Mouse (Mus musculus): ENCODE measurements around the gene Sgip1. TPM values are rescaled to one million over a fixed set of nuclear protein-coding genes. Genes with fewer than 3 reads are reported as not detected.

Sgip1 gene
- polyA plus RNA-seq, 1 experiment: 8.6 TPM

DNA sequence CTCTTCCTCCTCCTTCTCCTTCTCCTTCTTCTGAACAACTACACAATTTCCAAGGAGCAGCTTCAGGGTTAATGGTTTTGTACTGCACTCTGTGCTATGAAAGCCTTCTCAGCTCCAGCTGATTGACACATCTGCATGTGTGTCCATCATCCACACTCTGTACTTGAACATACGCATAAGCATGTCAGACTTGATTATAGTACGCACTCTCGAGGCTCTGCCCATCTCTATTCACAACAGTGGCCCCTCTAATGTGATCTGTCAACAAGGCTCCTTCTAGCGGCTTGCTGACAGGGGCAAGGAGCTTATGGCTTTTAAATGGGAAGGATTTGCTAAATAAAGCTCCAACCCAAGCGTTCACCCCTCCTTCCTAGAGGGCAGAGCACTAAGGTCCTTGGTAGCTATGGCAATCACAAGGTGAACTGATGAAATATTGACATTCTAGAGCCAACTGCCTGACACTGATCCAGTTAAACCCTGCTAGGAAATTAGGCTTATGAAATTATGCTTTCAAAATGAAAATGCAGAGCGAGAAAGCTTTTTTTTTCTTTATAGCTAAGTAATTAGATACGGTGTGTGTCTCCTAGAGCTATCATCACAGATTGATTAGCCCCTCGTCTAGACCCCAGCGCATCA lies 7.0 kb upstream of the Sgip1 start:
- TF ChIP-seq CTCF (IDR thresholded peaks at IDR 0.05; ENCODE audit: insufficient read depth, low read length) (no peak), POLR2A (IDR thresholded peaks at IDR 0.05; ENCODE audit: borderline replicate concordance, extremely low read depth, low read depth, low read length) (no peak)
- 71% methylated on average over 9 of the region's 9 CpGs for WGBS
- H3K4me1 ChIP-seq (ENCODE audit: control insufficient read depth, insufficient read depth, low read length): no peaks in the 10 kb centered on the region
- no peak for DNase-seq
- no peak overlapping the region for H3K4me3 ChIP-seq (replicated peaks; ENCODE audit: extremely low read depth, low read depth, low read length)

DNA sequence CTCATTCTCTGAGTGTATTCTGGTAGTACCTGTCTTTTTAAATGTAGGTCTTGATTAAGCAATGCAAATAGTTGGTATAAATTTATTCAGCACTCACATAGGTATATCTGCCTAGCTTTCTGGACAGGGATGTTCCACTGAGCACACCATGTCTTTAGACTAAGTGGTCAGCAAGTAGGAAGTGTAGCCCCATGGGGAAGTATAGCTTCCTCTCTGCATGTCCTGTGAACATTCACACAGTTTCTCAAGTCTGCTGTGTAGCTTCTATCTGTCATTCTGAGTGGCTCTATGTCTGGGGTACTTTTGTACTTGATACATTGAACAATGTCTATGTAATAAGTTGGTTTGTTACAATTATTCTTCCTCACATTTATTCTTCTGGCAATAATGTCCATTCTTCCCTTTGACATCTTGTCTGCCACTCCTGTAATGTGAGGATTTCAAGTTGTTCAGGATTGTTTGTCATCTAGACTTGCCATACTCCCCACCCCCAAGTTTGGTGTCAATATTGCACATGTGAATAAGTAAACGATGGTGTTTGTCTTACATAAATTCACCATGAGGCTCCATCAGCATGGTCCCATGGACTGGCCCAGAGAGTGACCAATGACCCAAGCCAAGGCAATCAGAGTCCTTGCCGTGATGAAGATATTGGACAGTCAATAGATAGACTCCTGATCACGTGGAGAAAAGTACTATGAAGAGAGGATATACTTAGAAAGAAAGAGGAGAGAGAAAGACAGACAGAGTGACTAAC lies 12.4 kb downstream of the Sgip1 start:
- Histone ChIP-seq H3K4me1 (ENCODE audit: control insufficient read depth, insufficient read depth, low read length) (no peaks in the 10 kb centered on the region), H3K4me3 (replicated peaks; ENCODE audit: extremely low read depth, low read depth, low read length) (no peak overlapping the region)
- no peak for DNase-seq
- WGBS: 56% methylated on average over 3 of the region's 3 CpGs
- TF ChIP-seq CTCF (IDR thresholded peaks at IDR 0.05; ENCODE audit: insufficient read depth, low read length) (no peak), POLR2A (IDR thresholded peaks at IDR 0.05; ENCODE audit: borderline replicate concordance, extremely low read depth, low read depth, low read length) (no peak)

DNA sequence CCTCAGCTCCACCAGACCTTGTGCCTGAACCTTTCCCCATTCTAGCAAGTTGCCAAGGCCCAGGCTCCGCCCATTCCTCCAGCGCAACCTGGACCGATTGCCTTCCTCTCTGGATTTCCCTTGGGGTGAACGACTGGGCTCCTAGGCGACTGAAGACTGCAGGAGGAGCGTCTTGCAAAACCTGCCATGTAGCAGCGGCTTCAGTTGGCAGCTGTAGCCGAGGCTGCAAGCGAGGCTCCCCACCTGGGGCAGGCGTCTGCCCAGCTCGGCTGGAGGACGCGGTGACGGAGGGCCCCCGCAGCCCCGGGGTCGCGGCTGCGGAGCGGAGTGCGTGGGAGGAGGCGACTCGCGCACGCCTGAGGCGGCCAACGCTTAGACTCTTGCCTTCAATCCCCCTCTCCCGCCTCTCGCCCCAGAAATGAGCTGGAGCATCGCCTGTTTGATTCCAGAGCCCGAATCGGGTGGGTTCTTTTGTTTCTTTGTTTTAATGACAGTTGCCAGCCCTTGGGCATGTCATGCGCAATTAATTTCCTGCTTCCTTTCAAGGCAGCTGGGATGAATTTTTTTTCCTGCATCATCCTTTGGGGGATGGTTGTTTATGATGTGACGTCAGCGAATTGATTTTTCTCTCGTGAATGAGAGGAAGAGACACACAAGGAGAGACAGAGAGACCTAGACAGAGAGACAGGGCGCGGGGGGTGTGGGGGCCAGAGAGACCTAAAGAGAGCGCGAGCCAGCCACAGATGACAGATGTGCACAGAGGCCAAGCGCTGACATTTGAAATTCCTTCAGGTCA lies 18.2 kb downstream of the Sgip1 start:
- 1% methylated on average over 41 of the region's 41 CpGs for WGBS
- peak overlapping the region; percentile 65 for H3K4me3 ChIP-seq (replicated peaks; ENCODE audit: extremely low read depth, low read depth, low read length)
- DNase-seq: peak; percentile 36
- H3K4me1 ChIP-seq (ENCODE audit: control insufficient read depth, insufficient read depth, low read length): peaks cover 3% of the 10 kb centered on the region
- TF ChIP-seq POLR2A (IDR thresholded peaks at IDR 0.05; ENCODE audit: borderline replicate concordance, extremely low read depth, low read depth, low read length): no peak
- no peak for TF ChIP-seq CTCF (IDR thresholded peaks at IDR 0.05; ENCODE audit: insufficient read depth, low read length)

DNA sequence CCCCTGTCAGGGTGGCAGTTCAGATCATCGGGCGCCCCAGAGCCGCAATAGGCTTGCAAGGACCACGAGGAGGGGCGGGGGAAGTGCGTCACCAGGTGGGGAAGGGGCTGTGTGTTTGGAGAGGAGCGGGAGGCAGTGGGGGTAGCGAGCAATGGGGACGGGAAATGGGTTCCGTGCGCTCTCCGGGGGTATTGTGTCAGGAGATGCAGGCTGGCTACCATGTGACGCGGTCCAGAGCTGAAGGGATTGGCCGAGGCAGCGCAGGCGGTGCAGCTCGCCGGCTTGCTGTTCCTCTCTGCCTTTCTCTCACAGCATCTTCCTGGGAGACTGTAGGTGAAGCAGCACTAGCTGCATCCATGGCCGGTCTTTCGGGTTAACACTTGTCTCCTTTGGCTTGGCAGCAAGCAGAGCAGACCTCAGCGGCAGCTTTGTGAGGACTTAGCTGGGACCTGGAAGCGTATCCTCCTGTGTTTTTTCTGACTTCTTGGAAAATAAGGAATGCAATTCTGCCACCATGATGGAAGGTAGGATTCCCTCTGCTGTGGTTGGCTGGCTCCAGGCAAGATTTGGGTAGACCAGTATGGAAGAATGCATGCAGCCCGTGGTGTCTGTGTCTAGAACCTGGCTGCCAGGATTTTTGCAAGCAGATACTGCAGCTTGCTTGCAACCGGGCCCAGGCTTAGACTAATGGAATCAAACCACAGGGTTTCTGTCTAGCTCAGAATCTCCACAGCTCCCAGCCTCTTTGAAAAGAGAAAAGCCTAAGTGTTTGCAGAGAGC lies 19.1 kb downstream of the Sgip1 start:
- no peak for TF ChIP-seq CTCF (IDR thresholded peaks at IDR 0.05; ENCODE audit: insufficient read depth, low read length)
- peak; percentile 85; the same call in 1 of the 2 replicates for TF ChIP-seq POLR2A (IDR thresholded peaks at IDR 0.05; ENCODE audit: borderline replicate concordance, extremely low read depth, low read depth, low read length)
- Histone ChIP-seq H3K4me3 (replicated peaks; ENCODE audit: extremely low read depth, low read depth, low read length) (peak overlapping the region; percentile 64), H3K4me1 (ENCODE audit: control insufficient read depth, insufficient read depth, low read length) (peaks cover 3% of the 10 kb centered on the region)
- DNase-seq: peak; percentile 32
- WGBS: 4% methylated on average over 25 of the region's 25 CpGs

DNA sequence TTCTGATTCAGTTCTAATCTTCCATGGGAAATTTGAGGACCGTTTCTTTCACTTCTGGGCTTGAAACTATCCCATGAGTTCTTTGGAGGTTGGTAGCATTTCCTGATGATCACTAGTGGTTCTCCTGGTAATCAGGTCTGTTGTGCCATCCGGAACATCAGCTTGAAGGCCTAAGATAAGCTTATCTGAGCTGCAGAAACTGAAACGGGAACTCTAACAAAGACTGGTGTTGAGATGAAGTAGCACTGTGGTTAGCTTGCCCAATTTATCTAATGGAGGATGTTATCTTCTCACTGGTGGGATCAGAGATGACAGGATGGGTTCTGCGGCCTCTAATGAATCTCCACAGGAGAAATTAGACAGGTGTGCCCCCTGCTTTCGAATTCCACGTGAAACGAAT lies 21.0 kb downstream of the Sgip1 start:
- TF ChIP-seq POLR2A (IDR thresholded peaks at IDR 0.05; ENCODE audit: borderline replicate concordance, extremely low read depth, low read depth, low read length) (no peak), CTCF (IDR thresholded peaks at IDR 0.05; ENCODE audit: insufficient read depth, low read length) (no peak)
- Histone ChIP-seq H3K4me3 (replicated peaks; ENCODE audit: extremely low read depth, low read depth, low read length) (peak overlapping the region; percentile 9), H3K4me1 (ENCODE audit: control insufficient read depth, insufficient read depth, low read length) (peaks cover 3% of the 10 kb centered on the region)
- WGBS: 54% methylated on average over 7 of the region's 7 CpGs
- DNase-seq: no peak

DNA sequence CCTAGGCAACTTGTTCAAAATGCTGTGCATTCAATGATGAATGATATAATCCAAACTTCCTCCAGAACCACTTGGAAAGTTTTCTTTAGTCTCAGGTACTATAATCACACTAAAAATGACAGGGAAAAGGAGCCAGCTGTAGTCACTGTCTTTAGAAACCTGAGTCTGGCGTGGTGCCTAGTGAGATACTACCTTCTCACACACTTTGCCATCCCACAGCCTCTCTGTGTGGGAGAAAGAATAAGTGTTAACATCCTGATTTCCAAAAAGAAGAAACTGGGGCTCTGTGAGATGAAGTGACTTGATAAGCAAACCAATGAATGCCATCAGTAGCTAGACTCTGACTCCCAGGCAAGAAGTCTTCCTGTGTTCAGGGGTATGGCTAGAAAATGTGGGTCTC lies 28.0 kb downstream of the Sgip1 start:
- TF ChIP-seq POLR2A (IDR thresholded peaks at IDR 0.05; ENCODE audit: borderline replicate concordance, extremely low read depth, low read depth, low read length) (no peak), CTCF (IDR thresholded peaks at IDR 0.05; ENCODE audit: insufficient read depth, low read length) (no peak)
- no peak for DNase-seq
- H3K4me1 ChIP-seq (ENCODE audit: control insufficient read depth, insufficient read depth, low read length): no peaks in the 10 kb centered on the region; the same call in 1 of the 2 replicates
- H3K4me3 ChIP-seq (replicated peaks; ENCODE audit: extremely low read depth, low read depth, low read length): no peak overlapping the region
- WGBS: 81% methylated on average over 1 of the region's 1 CpGs

DNA sequence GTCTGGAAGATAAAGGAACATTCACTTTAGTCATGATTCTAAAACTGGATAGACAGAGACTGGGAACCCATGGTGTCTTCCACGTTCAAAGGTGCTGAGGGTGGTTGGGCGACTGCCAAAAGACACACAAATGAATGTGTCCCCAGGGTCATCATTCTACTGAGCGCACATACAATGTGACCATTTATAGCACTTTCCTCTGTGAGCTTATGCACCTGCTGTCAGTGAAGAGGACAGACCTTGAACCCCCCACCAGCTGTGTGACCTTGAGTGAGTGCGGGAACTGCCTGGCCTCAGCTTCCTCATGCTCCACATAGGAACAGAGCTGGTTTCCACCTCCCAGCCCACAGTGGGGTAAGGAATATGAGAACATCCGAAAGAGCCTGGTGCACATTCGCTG lies 28.8 kb downstream of the Sgip1 start:
- WGBS: 82% methylated on average over 6 of the region's 6 CpGs
- Histone ChIP-seq H3K4me1 (ENCODE audit: control insufficient read depth, insufficient read depth, low read length) (no peaks in the 10 kb centered on the region; the same call in 1 of the 2 replicates), H3K4me3 (replicated peaks; ENCODE audit: extremely low read depth, low read depth, low read length) (no peak overlapping the region)
- no peak for TF ChIP-seq CTCF (IDR thresholded peaks at IDR 0.05; ENCODE audit: insufficient read depth, low read length)
- TF ChIP-seq POLR2A (IDR thresholded peaks at IDR 0.05; ENCODE audit: borderline replicate concordance, extremely low read depth, low read depth, low read length): no peak
- DNase-seq: no peak

DNA sequence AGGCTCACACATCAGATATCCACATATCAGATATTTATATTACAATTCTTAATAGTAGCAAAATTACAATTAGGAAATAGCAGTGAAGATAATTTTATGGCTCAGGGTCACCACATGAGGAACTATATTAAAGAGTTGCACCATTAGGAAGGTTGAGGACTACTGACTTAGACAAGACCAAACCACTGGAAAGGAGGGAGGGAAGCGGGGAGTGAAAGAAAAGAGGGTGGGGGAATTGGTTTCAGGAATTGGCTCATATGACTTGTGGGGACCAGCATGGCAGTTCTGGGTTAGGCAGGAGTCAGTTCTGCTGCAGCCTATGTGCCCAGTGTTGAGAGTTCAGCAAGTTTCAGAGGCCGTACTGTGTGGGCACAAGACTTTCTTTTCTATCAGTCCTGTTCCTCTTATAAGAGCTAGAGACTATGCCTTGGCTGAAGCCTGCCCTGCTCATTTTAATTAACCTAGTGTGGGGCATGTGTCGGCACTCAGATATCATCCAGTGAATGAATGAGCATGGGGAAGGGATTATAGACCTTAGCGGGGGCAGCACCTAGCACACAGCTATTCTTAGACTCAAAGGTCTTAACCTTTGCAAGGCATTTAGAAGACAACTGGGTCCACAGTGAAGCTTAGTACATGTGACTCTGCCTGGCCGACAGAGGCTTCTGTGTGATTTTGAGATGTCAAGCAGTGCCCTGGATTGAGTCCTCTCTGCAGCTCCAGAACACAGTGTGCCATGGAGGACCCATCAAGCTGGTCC lies 30.7 kb downstream of the Sgip1 start:
- no peaks in the 10 kb centered on the region; the same call in 1 of the 2 replicates for H3K4me1 ChIP-seq (ENCODE audit: control insufficient read depth, insufficient read depth, low read length)
- DNase-seq: no peak
- TF ChIP-seq POLR2A (IDR thresholded peaks at IDR 0.05; ENCODE audit: borderline replicate concordance, extremely low read depth, low read depth, low read length) (no peak), CTCF (IDR thresholded peaks at IDR 0.05; ENCODE audit: insufficient read depth, low read length) (no peak)
- WGBS: 80% methylated on average over 5 of the region's 5 CpGs
- no peak overlapping the region for H3K4me3 ChIP-seq (replicated peaks; ENCODE audit: extremely low read depth, low read depth, low read length)
